Mouse (Mus musculus) neural tube, embryonic 13.5 days (tissue): Measurements from ENCODE around the gene Ier5. TPM values are rescaled to one million over a fixed set of nuclear protein-coding genes. Genes with fewer than 3 reads are reported as not detected.

Experiments
- ATAC-seq: fragments of 200-750 bp; cut with Nextera tagmentation; 2 replicates; pipeline ENCODE4 v1.8.0; 2017; ENCODE audit warnings: low read depth, mild to moderate bottlenecking, moderate TSS enrichment, moderate library complexity
- H3K27ac ChIP-seq: fragments of 300-500 bp; sonication (generic); replicated peaks from 2 replicates; pipeline ENCODE4 v1.5.1; 2015; ENCODE audit warnings: moderate library complexity, mild to moderate bottlenecking, inconsistent platforms
- H3K27me3 ChIP-seq: fragments of 300-500 bp; sonication (generic); 2 replicates; pipeline ENCODE4 v1.6.1; 2015; ENCODE audit warnings: mild to moderate bottlenecking, inconsistent platforms
- H3K36me3 ChIP-seq: fragments of 300-500 bp; sonication (generic); 2 replicates; pipeline ENCODE4 v1.6.1; 2015; ENCODE audit warnings: mild to moderate bottlenecking, inconsistent platforms
- H3K4me1 ChIP-seq: fragments of 300-500 bp; sonication (generic); replicated peaks from 2 replicates; pipeline ENCODE4 v1.6.1; 2015; ENCODE audit warnings: inconsistent platforms
- H3K4me2 ChIP-seq: fragments of 300-500 bp; sonication (generic); 2 replicates; pipeline ENCODE4 v1.6.1; 2015; ENCODE audit warnings: inconsistent platforms, mild to moderate bottlenecking, moderate library complexity
- H3K4me3 ChIP-seq: fragments of 300-500 bp; sonication (generic); 2 replicates; pipeline ENCODE4 v1.5.1; 2015; ENCODE audit warnings: mild to moderate bottlenecking, inconsistent platforms
- H3K9ac ChIP-seq: fragments of 300-500 bp; sonication (generic); 2 replicates; pipeline ENCODE4 v1.6.1; 2015; ENCODE audit warnings: moderate library complexity, mild to moderate bottlenecking, inconsistent platforms
- H3K9me3 ChIP-seq: fragments of 300-500 bp; sonication (generic); 2 replicates; pipeline ENCODE4 v1.6.1; 2016; ENCODE audit warnings: inconsistent platforms
- WGBS: fragments of 180-500 bp; shearing (Covaris S2); methylation state at CpG from one replicate; pipeline ENCODE4 v1.1.7; 2015; 5-methylcytosine and 5-hydroxymethylcytosine counted together
- polyA plus RNA-seq: library from polyadenylated mRNA; unstranded; fragments of >200 nt; fragmentation: Nextera tagmentation; extraction: Ambion mirVana; gene quantifications from 2 replicates; pipeline ENCODE4 v1.2.1, GENCODE M21; 2015

The Ier5 gene
- polyA plus RNA-seq, 1 experiment from 2014 or later = 7.5 TPM

- Histone ChIP-seq H3K9ac (no peak overlapping the region), H3K27ac (no peak overlapping the region), H3K9me3 (no peaks in the 10 kb centered on the region), H3K4me3 (no peak overlapping the region), H3K4me2 (no peak overlapping the region), H3K36me3 (no peaks in the 10 kb centered on the region), H3K4me1 (peaks cover 25% of the 10 kb centered on the region), H3K27me3 (no peaks in the 10 kb centered on the region)
- ATAC-seq = no peak
- 38% methylated on average over 3 of the region's 3 CpGs for WGBS
These were observed 14.5 kb upstream of the Ier5 start for GRCm38 (mm10) chr1:155113946-155114345.

GRCm38 (mm10) chr1:155112875-155113274, 13.4 kb upstream of the Ier5 start:
- no peak for ATAC-seq
- Histone ChIP-seq H3K9me3 (no peaks in the 10 kb centered on the region), H3K4me1 (peaks cover 29% of the 10 kb centered on the region), H3K36me3 (no peaks in the 10 kb centered on the region), H3K9ac (no peak overlapping the region), H3K27ac (no peak overlapping the region), H3K4me3 (no peak overlapping the region), H3K27me3 (no peaks in the 10 kb centered on the region), H3K4me2 (no peak overlapping the region)
- WGBS = 91% methylated on average over 1 of the region's 1 CpGs

- Histone ChIP-seq H3K27me3 (no peaks in the 10 kb centered on the region), H3K9ac (no peak overlapping the region), H3K4me3 (no peak overlapping the region), H3K4me2 (no peak overlapping the region), H3K27ac (no peak overlapping the region), H3K4me1 (peaks cover 29% of the 10 kb centered on the region), H3K9me3 (no peaks in the 10 kb centered on the region), H3K36me3 (no peaks in the 10 kb centered on the region)
- WGBS = 63% methylated on average over 4 of the region's 4 CpGs
- no peak for ATAC-seq
These were observed 12.7 kb upstream of the Ier5 start for GRCm38 (mm10) chr1:155112118-155112517.

GRCm38 (mm10) chr1:155111491-155111890, 12.1 kb upstream of the Ier5 start:
- H3K4me1 ChIP-seq = peaks cover 29% of the 10 kb centered on the region
- 20% methylated on average over 6 of the region's 6 CpGs for WGBS
- no peaks in the 10 kb centered on the region for H3K9me3 ChIP-seq
- no peak overlapping the region for H3K4me3 ChIP-seq
- H3K9ac ChIP-seq = no peak overlapping the region
- no peaks in the 10 kb centered on the region for H3K27me3 ChIP-seq
- no peaks in the 10 kb centered on the region for H3K36me3 ChIP-seq
- no peak overlapping the region for H3K4me2 ChIP-seq
- ATAC-seq = no peak
- H3K27ac ChIP-seq = no peak overlapping the region

GRCm38 (mm10) chr1:155109387-155110350, 10.2 kb upstream of the Ier5 start:
- WGBS = 26% methylated on average over 18 of the region's 18 CpGs
- peak overlapping the region; percentile 59 for H3K27ac ChIP-seq
- ATAC-seq = no peak
- H3K4me2 ChIP-seq = no peak overlapping the region
- peaks cover 29% of the 10 kb centered on the region for H3K4me1 ChIP-seq
- H3K9ac ChIP-seq = peak overlapping the region; percentile 49
- H3K9me3 ChIP-seq = no peaks in the 10 kb centered on the region
- H3K27me3 ChIP-seq = no peaks in the 10 kb centered on the region
- no peaks in the 10 kb centered on the region for H3K36me3 ChIP-seq
- no peak overlapping the region for H3K4me3 ChIP-seq

- no peak overlapping the region for H3K4me3 ChIP-seq
- peaks cover 29% of the 10 kb centered on the region for H3K4me1 ChIP-seq
- 40% methylated on average over 4 of the region's 4 CpGs for WGBS
- H3K9ac ChIP-seq = no peak overlapping the region
- H3K27me3 ChIP-seq = no peaks in the 10 kb centered on the region
- no peak overlapping the region for H3K27ac ChIP-seq
- no peak for ATAC-seq
- H3K4me2 ChIP-seq = no peak overlapping the region
- H3K36me3 ChIP-seq = no peaks in the 10 kb centered on the region
- no peaks in the 10 kb centered on the region for H3K9me3 ChIP-seq
These were observed 9.0 kb upstream of the Ier5 start for GRCm38 (mm10) chr1:155108412-155108811.

GRCm38 (mm10) chr1:155107843-155108242, 8.4 kb upstream of the Ier5 start:
- no peak for ATAC-seq
- WGBS = 59% methylated on average over 5 of the region's 5 CpGs
- H3K9ac ChIP-seq = no peak overlapping the region

GRCm38 (mm10) chr1:155106310-155106709, 6.9 kb upstream of the Ier5 start:
- no peak overlapping the region for H3K4me2 ChIP-seq
- ATAC-seq = no peak
- no peak overlapping the region for H3K9ac ChIP-seq
- no peak overlapping the region for H3K4me3 ChIP-seq
- 64% methylated on average over 1 of the region's 1 CpGs for WGBS
- H3K9me3 ChIP-seq = no peaks in the 10 kb centered on the region
- no peak overlapping the region for H3K27ac ChIP-seq
- no peaks in the 10 kb centered on the region for H3K27me3 ChIP-seq
- no peaks in the 10 kb centered on the region for H3K36me3 ChIP-seq
- peaks cover 19% of the 10 kb centered on the region for H3K4me1 ChIP-seq

More at GRCm38 (mm10) chr1:155107843-155108242, 8.4 kb upstream of the Ier5 start:
- H3K27me3 ChIP-seq = no peaks in the 10 kb centered on the region
- H3K4me3 ChIP-seq = no peak overlapping the region
- no peaks in the 10 kb centered on the region for H3K36me3 ChIP-seq
- peaks cover 29% of the 10 kb centered on the region for H3K4me1 ChIP-seq
- H3K9me3 ChIP-seq = no peaks in the 10 kb centered on the region
- H3K4me2 ChIP-seq = no peak overlapping the region
- H3K27ac ChIP-seq = no peak overlapping the region

- H3K9ac ChIP-seq = no peak overlapping the region
- H3K4me2 ChIP-seq = no peak overlapping the region
- H3K27ac ChIP-seq = no peak overlapping the region
- WGBS = 91% methylated on average over 5 of the region's 5 CpGs
- no peak for ATAC-seq
- no peaks in the 10 kb centered on the region for H3K27me3 ChIP-seq
- peaks cover 10% of the 10 kb centered on the region for H3K4me1 ChIP-seq
- no peaks in the 10 kb centered on the region for H3K9me3 ChIP-seq
- no peaks in the 10 kb centered on the region for H3K36me3 ChIP-seq
- no peak overlapping the region for H3K4me3 ChIP-seq
These were observed 4.6 kb upstream of the Ier5 start for GRCm38 (mm10) chr1:155103991-155104390.

GRCm38 (mm10) chr1:155102631-155103030, 3.2 kb upstream of the Ier5 start:
- no peak overlapping the region for H3K4me2 ChIP-seq
- H3K27me3 ChIP-seq = no peaks in the 10 kb centered on the region
- H3K36me3 ChIP-seq = no peaks in the 10 kb centered on the region
- no peak overlapping the region for H3K9ac ChIP-seq
- H3K4me3 ChIP-seq = no peak overlapping the region
- peaks cover 11% of the 10 kb centered on the region for H3K4me1 ChIP-seq
- H3K27ac ChIP-seq = no peak overlapping the region
- ATAC-seq = no peak
- no peaks in the 10 kb centered on the region for H3K9me3 ChIP-seq
- 84% methylated on average over 4 of the region's 4 CpGs for WGBS

- Histone ChIP-seq H3K36me3 (no peaks in the 10 kb centered on the region), H3K27me3 (no peaks in the 10 kb centered on the region), H3K4me3 (peak overlapping the region; percentile 99), H3K9me3 (no peaks in the 10 kb centered on the region), H3K4me2 (peak overlapping the region; percentile 86), H3K9ac (peak overlapping the region; percentile 100), H3K27ac (peak overlapping the region; percentile 89), H3K4me1 (peaks cover 43% of the 10 kb centered on the region)
- peak; percentile 79 for ATAC-seq
- WGBS = under 1% methylated on average over 89 of the region's 93 CpGs
These were observed 753 bp downstream of the Ier5 start for GRCm38 (mm10) chr1:155098486-155099279.

GRCm38 (mm10) chr1:155097931-155098485, 1.4 kb downstream of the Ier5 start:
- no peaks in the 10 kb centered on the region for H3K9me3 ChIP-seq
- 0% methylated on average over 33 of the region's 33 CpGs for WGBS
- peaks cover 49% of the 10 kb centered on the region for H3K4me1 ChIP-seq
- ATAC-seq = no peak
- no peaks in the 10 kb centered on the region for H3K27me3 ChIP-seq
- peak overlapping the region; percentile 100 for H3K9ac ChIP-seq
- peak overlapping the region; percentile 86 for H3K4me2 ChIP-seq
- H3K27ac ChIP-seq = peak overlapping the region; percentile 89
- H3K4me3 ChIP-seq = peak overlapping the region; percentile 99
- H3K36me3 ChIP-seq = no peaks in the 10 kb centered on the region
